Mouse (Mus musculus) bone marrow, adult 2 months (tissue): ENCODE data around the gene Mcfd2. TPM values are rescaled to one million over a fixed set of nuclear protein-coding genes. Genes with fewer than 3 reads are reported as not detected.

Experiments used
- H3K27ac ChIP-seq: fragments of 200-500 bp; 2 replicates; pipeline ENCODE4 v1.5.1; 2012; ENCODE audit warnings: low read depth, mild to moderate bottlenecking, control low read depth, inconsistent platforms, low read length; ENCODE audit not compliant: control insufficient read depth, poor library complexity, insufficient read depth
- H3K4me1 ChIP-seq: fragments of 200-500 bp; 2 replicates; pipeline ENCODE4 v1.6.1; 2011; ENCODE audit warnings: low read length; ENCODE audit not compliant: control insufficient read depth, insufficient read depth
- H3K4me3 ChIP-seq: fragments of 200-500 bp; replicated peaks from 2 replicates; pipeline ENCODE3; 2011; ENCODE audit warnings: mild to moderate bottlenecking, low read depth, low read length, control low read depth; ENCODE audit not compliant: control insufficient read depth
- CTCF ChIP-seq: fragments of 200-500 bp; IDR thresholded peaks from 2 replicates; pipeline ENCODE4 v1.5.1; 2011; ENCODE audit warnings: low read length, control low read depth; ENCODE audit not compliant: control insufficient read depth, insufficient read depth
- POLR2A ChIP-seq: fragments of 200-500 bp; IDR thresholded peaks from 2 replicates; pipeline ENCODE4 v1.6.1; 2011; ENCODE audit warnings: low read depth, mild to moderate bottlenecking, control low read depth, low read length, borderline replicate concordance; ENCODE audit not compliant: control insufficient read depth
- WGBS: fragments of 180-500 bp; shearing (Covaris S2); methylation state at CpG from one replicate; pipeline ENCODE4 v1.1.7; 2018; 5-methylcytosine and 5-hydroxymethylcytosine counted together
- polyA plus RNA-seq: library from polyadenylated mRNA; stranded (reverse); fragments of >200 nt; gene quantifications from 2 replicates; pipeline ENCODE4 v1.2.4, GENCODE M21; 2011; ENCODE audit warnings: low replicate concordance; ENCODE audit not compliant: missing spikeins, insufficient read depth, insufficient read length

Gene Mcfd2
- polyA plus RNA-seq, 1 experiment, result 15.7 TPM

- H3K4me1 ChIP-seq, result peaks cover 2% of the 10 kb centered on the region; the same call in 1 of the 2 replicates
- TF ChIP-seq POLR2A (no peak), CTCF (no peak)
- WGBS, result 50% methylated on average over 23 of the region's 23 CpGs
- H3K27ac ChIP-seq, result no peak overlapping the region
- no peak overlapping the region for H3K4me3 ChIP-seq
Measured at GRCm38 (mm10) chr17:87285731-87286465, 20.2 kb upstream of the Mcfd2 start.

DNA sequence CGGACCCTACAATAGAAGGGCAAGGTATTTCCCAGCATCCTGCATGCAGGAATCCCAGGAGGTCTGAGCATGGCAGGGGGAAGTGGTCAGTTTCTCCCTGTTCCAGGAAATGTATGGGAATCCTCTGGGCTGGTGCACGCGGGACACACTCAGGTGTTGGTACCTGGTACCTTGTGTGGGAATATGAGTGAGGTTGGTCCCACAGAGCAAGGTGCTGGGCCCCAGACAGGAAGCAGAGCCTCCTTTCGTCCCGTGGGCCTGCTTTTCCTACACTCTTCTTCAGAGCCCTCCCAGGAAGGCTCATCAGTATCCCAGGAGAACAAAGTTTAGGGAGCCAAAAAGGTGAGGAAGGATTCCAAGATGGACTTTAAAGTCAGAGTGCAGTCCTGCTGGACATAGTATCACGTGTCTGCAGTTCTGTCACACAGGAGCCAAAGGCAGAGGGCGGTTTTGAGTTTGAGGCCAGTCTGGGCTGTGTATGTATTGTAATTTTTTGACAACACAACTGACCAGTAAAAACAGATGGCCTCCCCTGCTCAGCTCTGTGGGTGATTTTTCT lies 18.8 kb upstream of the Mcfd2 start:
- TF ChIP-seq CTCF (no peak), POLR2A (no peak)
- WGBS, result 64% methylated on average over 7 of the region's 7 CpGs
- H3K27ac ChIP-seq, result no peak overlapping the region
- H3K4me1 ChIP-seq, result peaks cover 3% of the 10 kb centered on the region; the same call in 1 of the 2 replicates
- peak overlapping the region; percentile 10 for H3K4me3 ChIP-seq

- peak overlapping the region; percentile 83 for H3K4me3 ChIP-seq
- WGBS, result 4% methylated on average over 21 of the region's 21 CpGs
- H3K27ac ChIP-seq, result peak overlapping the region; percentile 98
- peaks cover 3% of the 10 kb centered on the region; the same call in 1 of the 2 replicates for H3K4me1 ChIP-seq
- TF ChIP-seq CTCF (no peak), POLR2A (peak; percentile 86)
Measured at GRCm38 (mm10) chr17:87283755-87284481, 18.2 kb upstream of the Mcfd2 start.

DNA sequence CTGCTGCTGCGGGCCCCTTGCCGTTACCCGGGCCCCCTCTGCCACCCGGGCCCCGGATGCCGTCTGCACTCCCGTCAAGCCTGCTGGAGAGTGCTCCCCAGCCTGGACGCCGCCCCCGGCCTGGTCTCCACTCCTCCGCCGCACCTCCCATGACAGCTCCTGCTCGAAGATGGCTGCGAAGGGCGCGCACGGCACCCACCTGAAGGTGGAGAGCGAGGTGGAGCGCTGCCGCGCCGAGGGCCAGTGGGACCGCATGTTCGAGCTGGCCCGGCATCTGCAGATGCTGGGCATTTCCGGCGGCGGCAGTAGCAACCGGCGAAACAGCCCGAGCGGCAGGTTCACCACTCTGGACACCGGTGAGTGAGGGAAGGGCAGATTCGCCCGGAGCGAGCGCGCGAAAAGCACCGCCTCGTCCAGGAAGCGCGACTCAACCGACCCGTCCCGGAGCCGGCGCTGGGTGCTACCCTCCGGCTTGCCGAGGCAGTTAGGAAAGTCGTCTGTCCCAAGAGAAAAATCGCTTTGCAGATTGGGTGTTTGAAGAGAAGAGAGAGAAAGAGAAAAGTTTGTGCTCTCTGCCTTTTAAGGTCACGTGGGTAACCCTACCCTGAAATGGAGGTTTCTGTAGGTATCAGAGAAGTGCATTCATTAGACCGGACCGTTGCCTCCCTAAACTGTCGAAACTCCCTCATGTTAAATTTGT lies 17.5 kb upstream of the Mcfd2 start:
- no peak for TF ChIP-seq CTCF
- peak; percentile 50; the same call in 1 of the 2 replicates for TF ChIP-seq POLR2A
- peak overlapping the region; percentile 98 for H3K27ac ChIP-seq
- H3K4me3 ChIP-seq, result peak overlapping the region; percentile 83
- peaks cover 3% of the 10 kb centered on the region; the same call in 1 of the 2 replicates for H3K4me1 ChIP-seq
- WGBS, result under 1% methylated on average over 56 of the region's 56 CpGs

DNA sequence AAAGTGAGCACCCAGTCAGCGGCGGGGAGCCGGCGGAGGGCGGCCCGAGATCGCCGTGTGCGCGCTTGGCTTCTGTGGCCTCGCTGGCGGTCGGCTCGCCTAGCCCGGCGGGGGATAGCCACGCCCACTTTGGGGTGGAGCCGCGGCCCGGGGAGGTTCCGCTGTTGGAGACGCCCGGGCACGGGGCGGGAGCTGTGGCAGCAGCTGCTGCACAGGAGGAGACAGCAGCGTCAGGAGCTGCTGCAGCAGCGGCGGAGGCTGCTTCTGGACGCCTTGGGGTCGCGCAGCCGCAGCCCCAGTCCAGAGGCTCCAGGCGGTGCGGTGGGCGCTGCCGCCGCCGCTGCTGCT lies 16.9 kb upstream of the Mcfd2 start, which contains the start of gene Ttc7:
Gene Ttc7, plus strand, starts transcription at position 181 of the 348 bp plus-strand sequence.
- WGBS, result under 1% methylated on average over 37 of the region's 38 CpGs
- 0 out of 2 replicates have a peak, but pooled peaks have one; percentile 84 for TF ChIP-seq POLR2A
- TF ChIP-seq CTCF, result no peak
- peaks cover 3% of the 10 kb centered on the region; the same call in 1 of the 2 replicates for H3K4me1 ChIP-seq
- H3K27ac ChIP-seq, result peak within 1 kb of the TSS; percentile 98
- H3K4me3 ChIP-seq, result peak within 1 kb of the TSS; percentile 83

- under 1% methylated on average over 44 of the region's 44 CpGs for WGBS
- Histone ChIP-seq H3K4me1 (peaks cover 3% of the 10 kb centered on the region; the same call in 1 of the 2 replicates), H3K4me3 (peak overlapping the region; percentile 83), H3K27ac (peak overlapping the region; percentile 98)
- peak; percentile 75; the same call in 1 of the 2 replicates for TF ChIP-seq POLR2A
- no peak for TF ChIP-seq CTCF
Measured at GRCm38 (mm10) chr17:87282007-87282705, 16.4 kb upstream of the Mcfd2 start.

- 53% methylated on average over 15 of the region's 15 CpGs for WGBS
- H3K27ac ChIP-seq, result no peak overlapping the region
Measured at GRCm38 (mm10) chr17:87275363-87276341, 9.9 kb upstream of the Mcfd2 start.

More at GRCm38 (mm10) chr17:87275363-87276341, 9.9 kb upstream of the Mcfd2 start:
- H3K4me1 ChIP-seq, result peaks cover 2% of the 10 kb centered on the region; the same call in 1 of the 2 replicates
- no peak overlapping the region for H3K4me3 ChIP-seq
- no peak for TF ChIP-seq POLR2A
- TF ChIP-seq CTCF, result no peak
